Mouse (Mus musculus) liver (tissue): ENCODE measurements around the gene Tnxb.

Source experiments
- DNase-seq: peaks from one replicate; pipeline ENCODE4 v3.0.0-alpha.2; 2020; ENCODE audit warnings: mixed read lengths

The Tnxb gene

DNA sequence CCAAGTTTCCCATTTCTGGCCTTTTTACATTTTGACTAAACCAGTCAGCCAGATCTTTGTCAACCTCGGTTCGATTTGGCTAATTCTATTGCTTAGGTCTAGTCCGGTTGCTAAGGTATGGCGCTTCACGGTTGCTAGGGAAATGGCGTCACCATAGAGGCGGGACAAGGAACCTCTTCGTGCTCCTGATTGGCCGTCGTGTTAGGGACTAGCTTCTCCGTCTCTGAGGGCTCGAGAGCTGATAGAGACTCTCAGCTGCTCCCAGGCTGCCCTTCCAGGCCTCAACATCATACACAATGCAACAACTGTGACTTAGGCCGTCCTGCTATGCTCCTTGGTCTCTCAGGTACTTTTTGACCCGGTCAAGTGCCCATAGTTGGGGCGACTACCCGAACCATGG, 25.7 kb upstream of the Tnxb start, which contains the start of gene Fkbpl:
Fkbpl (plus strand) TSS at position 157 of the 400 bp plus-strand sequence.
- peak; percentile 89 for DNase-seq

DNA sequence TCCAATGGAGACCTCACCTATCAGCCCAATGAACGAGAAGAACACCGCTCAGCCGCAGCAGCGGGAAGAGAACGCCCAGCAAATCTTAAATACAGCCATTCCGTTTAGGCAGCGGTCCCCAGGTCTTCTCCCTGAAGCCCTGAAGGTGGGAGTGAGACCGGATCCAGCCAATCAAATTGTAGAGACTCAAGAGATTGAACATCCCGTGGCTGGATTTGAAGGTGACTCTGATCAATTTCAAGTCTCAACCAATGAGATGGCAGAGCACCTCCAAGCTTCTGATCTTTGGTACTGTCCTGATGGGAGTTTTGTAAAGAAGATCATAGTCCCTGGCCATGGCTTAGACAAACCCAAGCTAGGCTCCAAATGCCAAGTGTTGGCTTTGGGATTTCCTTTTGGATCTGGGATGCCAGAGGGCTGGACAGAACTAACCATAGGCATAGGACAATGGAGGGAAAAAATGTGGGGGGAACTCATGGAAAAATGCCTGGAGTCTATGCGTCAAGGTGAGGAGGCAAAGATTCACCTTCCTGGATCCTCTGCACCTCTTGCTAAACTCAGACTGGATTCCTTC, 25.0 kb upstream of the Tnxb start:
- no peak for DNase-seq

GRCm38 (mm10) chr17:34645831-34646511, 24.4 kb upstream of the Tnxb start:
- no peak for DNase-seq

GRCm38 (mm10) chr17:34646906-34647787, 23.2 kb upstream of the Tnxb start, which contains the start of gene Atf6b:
Gene Atf6b (plus strand): TSS chr17:34647146.
- peak; percentile 96 for DNase-seq

- no peak for DNase-seq
Measured at GRCm38 (mm10) chr17:34648141-34648890, 22.0 kb upstream of the Tnxb start.

DNA sequence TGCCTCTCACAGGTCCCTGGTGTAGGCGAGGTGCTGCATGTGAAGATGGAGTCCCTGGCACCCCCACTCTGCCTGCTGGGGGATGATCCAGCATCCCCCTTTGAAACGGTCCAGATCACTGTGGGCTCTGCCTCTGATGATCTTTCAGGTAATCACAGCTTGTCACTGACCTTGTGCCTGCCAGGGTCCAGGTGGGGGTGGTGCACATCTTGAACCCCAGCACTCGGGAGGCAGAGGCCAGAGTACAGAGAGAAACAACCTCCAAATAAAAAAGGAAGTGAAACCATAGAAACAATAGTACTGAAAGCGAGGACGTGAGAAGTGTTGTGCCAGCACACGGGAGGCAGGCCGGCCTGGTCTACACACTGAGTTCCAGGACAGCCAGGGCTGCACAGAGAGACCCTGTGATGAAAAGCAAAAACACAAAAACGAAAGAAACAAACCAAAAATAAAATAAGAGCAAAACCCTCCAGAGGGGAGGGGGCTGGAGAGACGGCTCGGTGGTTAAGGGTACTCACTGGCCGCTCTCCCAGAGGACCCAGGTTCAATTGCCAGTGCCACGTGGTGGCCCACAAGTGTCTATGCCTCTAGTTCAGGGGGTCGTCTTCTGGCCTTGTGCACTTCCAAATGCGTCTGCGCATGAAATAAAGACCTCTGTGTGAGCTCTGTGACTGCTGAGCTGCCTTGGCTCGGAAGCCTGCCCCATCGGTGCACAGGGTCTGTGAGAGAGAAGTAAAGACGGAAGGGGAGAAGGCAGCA, 21.1 kb upstream of the Tnxb start:
- DNase-seq: no peak

DNA sequence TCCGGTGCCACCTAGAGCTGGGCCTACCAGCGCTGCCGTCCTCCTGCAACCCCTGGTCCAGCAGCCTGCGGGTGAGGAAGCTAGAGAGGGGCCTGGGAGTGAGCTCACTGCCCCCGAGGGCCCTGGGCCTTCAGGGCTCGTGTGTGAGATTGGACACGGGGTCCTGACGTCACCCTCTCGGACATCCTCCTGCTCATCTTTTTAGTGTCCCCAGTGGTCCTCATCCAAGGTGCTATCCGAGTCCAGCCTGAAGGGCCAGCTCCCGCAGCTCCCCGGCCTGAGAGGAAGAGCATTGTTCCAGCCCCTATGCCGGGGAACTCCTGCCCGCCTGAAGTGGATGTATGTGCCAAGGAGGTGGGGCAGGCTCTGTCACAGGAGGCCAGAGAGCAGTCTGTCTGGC, 19.6 kb upstream of the Tnxb start:
- DNase-seq: no peak

GRCm38 (mm10) chr17:34651507-34652221, 18.7 kb upstream of the Tnxb start:
- DNase-seq: peak; percentile 55

GRCm38 (mm10) chr17:34652546-34652945, 17.8 kb upstream of the Tnxb start:
- no peak for DNase-seq

DNA sequence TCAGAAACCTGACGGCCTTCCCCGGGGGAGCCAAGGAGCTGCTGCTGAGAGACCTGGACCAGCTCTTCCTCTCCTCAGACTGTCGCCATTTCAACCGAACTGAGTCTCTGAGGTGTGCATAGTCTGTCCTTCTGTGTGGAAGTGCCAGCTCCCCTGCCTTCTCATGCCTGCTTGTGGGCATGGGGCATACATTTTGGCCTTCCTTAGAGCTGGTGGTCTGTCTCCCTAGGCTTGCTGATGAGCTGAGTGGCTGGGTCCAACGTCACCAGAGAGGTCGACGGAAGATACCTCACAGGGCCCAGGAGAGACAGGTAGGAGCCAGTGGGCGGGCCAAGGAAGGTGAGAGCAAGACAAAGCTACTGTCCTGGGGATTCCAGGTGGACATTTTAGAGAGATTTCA, 17.4 kb upstream of the Tnxb start:
- no peak for DNase-seq

GRCm38 (mm10) chr17:34653746-34654285, 16.5 kb upstream of the Tnxb start:
- peak; percentile 57 for DNase-seq

- DNase-seq: no peak
Measured at GRCm38 (mm10) chr17:34654392-34654791, 15.9 kb upstream of the Tnxb start.

- no peak for DNase-seq
Measured at GRCm38 (mm10) chr17:34655160-34655559, 15.2 kb upstream of the Tnxb start.

GRCm38 (mm10) chr17:34655581-34655991, 14.7 kb upstream of the Tnxb start:
- peak; percentile 38 for DNase-seq

GRCm38 (mm10) chr17:34656666-34657065, 13.7 kb upstream of the Tnxb start:
- DNase-seq: no peak

- DNase-seq: no peak
Measured at GRCm38 (mm10) chr17:34657271-34657670, 13.1 kb upstream of the Tnxb start.

- no peak for DNase-seq
Measured at GRCm38 (mm10) chr17:34658145-34658544, 12.2 kb upstream of the Tnxb start.

- DNase-seq: no peak
Measured at GRCm38 (mm10) chr17:34658591-34658990, 11.7 kb upstream of the Tnxb start.

DNA sequence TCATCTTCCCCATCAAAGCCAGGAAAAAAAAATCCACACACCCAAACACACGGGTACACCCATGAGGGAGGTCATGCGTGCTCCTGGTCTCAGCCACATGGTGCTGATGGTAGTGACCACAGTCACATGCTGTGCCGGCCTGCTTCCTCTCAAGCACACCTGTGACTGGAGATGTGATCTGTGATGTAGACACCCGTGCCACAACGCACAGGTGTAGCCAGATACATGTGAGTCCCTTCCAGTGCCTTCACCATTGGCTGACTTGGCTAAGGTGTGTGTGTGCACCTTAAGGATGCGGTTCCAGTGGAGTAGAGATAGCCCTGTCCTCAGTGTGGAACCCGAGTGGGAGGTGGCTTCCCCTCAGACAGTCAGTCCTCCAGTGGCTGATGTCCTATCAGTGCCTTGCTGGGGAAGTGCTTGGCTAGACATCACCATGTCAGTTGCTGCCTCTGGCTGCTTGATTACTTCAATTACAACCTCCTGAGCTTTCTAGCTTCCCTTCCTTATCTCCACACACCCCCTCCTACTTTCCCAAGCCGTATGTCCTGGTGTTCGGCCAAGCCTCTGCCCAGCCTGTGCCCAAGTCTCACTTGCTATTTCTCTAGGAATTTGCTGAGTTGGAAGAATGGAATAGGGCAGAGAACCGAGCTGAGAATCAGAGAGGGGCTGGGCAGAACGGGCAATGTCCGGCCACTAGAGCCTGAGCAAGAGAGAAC, 11.0 kb upstream of the Tnxb start:
- DNase-seq: no peak

DNA sequence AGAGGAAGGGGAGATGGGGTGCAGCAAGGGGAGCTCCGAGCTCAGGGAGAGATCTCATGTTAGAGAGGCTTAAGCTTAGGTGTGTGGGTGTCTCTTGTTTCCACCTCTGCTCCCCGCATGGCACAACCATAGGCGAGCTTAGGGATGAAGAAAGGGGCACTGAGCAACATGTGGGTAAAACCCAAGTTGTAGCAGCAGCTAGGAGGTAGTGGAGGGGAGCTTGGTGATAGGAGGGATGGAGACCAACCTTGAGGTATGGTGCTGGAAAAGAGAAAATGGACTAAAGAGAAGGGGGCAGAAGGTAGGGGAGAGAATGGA, 10.5 kb upstream of the Tnxb start:
- DNase-seq: no peak
